Mouse (Mus musculus): ENCODE measurements around the gene Clec11a.
A peak's percentile ranks its signal among the peaks of the same experiment; 100 is the strongest.

The Clec11a gene

GRCm38 (mm10) chr7:44306516-44307240 is at the start of gene Clec11a:
Gene Clec11a (minus strand): TSS chr7:44306902.
- no peak for DNase-seq (ENCODE audit: low spot score in 2 of 2)

- peak in 1 of 2 experiments; percentile 36 for DNase-seq (ENCODE audit: low spot score in 2 of 2)
These were observed 48.7 kb upstream of the Clec11a start for GRCm38 (mm10) chr7:44355411-44355810.

- DNase-seq (ENCODE audit: low spot score in 2 of 2) = no peak
These were observed 47.1 kb upstream of the Clec11a start for GRCm38 (mm10) chr7:44353601-44354340.

GRCm38 (mm10) chr7:44352750-44353600 is 46.3 kb upstream of the Clec11a start:
- DNase-seq (ENCODE audit: low spot score in 2 of 2) = no peak

- DNase-seq (ENCODE audit: low spot score in 2 of 2) = no peak
These were observed 45.4 kb upstream of the Clec11a start for GRCm38 (mm10) chr7:44351881-44352749.

- DNase-seq (ENCODE audit: low spot score in 2 of 2) = peak in 1 of 2 experiments; percentile 93
These were observed 44.4 kb upstream of the Clec11a start for GRCm38 (mm10) chr7:44350957-44351711.

GRCm38 (mm10) chr7:44349043-44349442 is 42.3 kb upstream of the Clec11a start:
- no peak for DNase-seq (ENCODE audit: low spot score in 2 of 2)

- no peak for DNase-seq (ENCODE audit: low spot score in 2 of 2)
These were observed 37.9 kb upstream of the Clec11a start for GRCm38 (mm10) chr7:44344622-44345021.

GRCm38 (mm10) chr7:44343459-44344015 is 36.8 kb upstream of the Clec11a start:
- DNase-seq (ENCODE audit: low spot score in 2 of 2) = no peak

- no peak for DNase-seq (ENCODE audit: low spot score in 2 of 2)
These were observed 35.0 kb upstream of the Clec11a start for GRCm38 (mm10) chr7:44341714-44342113.

GRCm38 (mm10) chr7:44341119-44341518 is 34.4 kb upstream of the Clec11a start:
- DNase-seq (ENCODE audit: low spot score in 2 of 2) = no peak

GRCm38 (mm10) chr7:44340226-44340625 is 33.5 kb upstream of the Clec11a start:
- DNase-seq (ENCODE audit: low spot score in 2 of 2) = no peak

- DNase-seq (ENCODE audit: low spot score in 2 of 2) = no peak
These were observed 30.6 kb upstream of the Clec11a start for GRCm38 (mm10) chr7:44337121-44337849.

- no peak for DNase-seq (ENCODE audit: low spot score in 2 of 2)
These were observed 29.6 kb upstream of the Clec11a start for GRCm38 (mm10) chr7:44336046-44337021.

GRCm38 (mm10) chr7:44335031-44335878 is 28.6 kb upstream of the Clec11a start:
- no peak for DNase-seq (ENCODE audit: low spot score in 2 of 2)

GRCm38 (mm10) chr7:44334139-44334538 is 27.4 kb upstream of the Clec11a start:
- no peak for DNase-seq (ENCODE audit: low spot score in 2 of 2)

- DNase-seq (ENCODE audit: low spot score in 2 of 2) = no peak
These were observed 25.6 kb upstream of the Clec11a start for GRCm38 (mm10) chr7:44332336-44332735.

Data from left cerebral cortex, adult 9 months (tissue).